Mouse (Mus musculus): Measurements from ENCODE around the gene 5330417C22Rik. TPM values are rescaled to one million over a fixed set of nuclear protein-coding genes. Genes with fewer than 3 reads are reported as not detected.

The 5330417C22Rik gene
- total and polyA plus RNA-seq, 3 experiments: 0.08 to 0.31 TPM; not detected in 1

DNA sequence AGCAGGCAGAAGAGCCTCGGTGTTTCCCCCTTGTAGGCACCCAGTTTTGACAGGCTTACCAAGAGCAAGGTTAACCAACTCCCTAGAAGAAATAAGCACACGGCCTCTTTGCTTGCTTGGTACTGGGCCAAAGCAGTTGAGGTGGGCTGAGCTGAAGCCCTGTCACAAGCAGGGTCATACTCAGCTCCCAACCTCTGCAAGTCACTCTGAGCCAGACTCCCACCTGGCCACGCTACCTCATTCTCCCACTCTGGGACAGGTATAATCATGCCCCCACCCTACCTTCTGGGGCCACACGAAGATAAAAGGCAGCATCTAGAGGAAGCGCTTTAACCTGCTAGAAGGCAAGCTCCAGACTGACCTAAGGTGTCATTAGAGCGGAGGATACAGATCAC lies 110.7 kb downstream of the 5330417C22Rik start:
- H3K79me2 ChIP-seq (ENCODE audit: control insufficient read depth, insufficient read depth, low read length, poor library complexity): no peaks in the 10 kb centered on the region
- TF ChIP-seq TCF12 (IDR thresholded peaks at IDR 0.05; ENCODE audit: low read depth, low read length): no peak
- TF ChIP-seq NELFE (IDR thresholded peaks at IDR 0.05; ENCODE audit: low read depth, low read length): no peak
- peak in 1 of 2 experiments; percentile 17; a peak in 1 of 4 replicates for TF ChIP-seq POLR2A (IDR thresholded peaks at IDR 0.05; ENCODE audit: control insufficient read depth in 1 of 2, insufficient read depth in 1 of 2, low read depth in 1 of 2, low read length in 2 of 2, poor library complexity in 1 of 2)
- no peak for TF ChIP-seq CTCF (IDR thresholded peaks at IDR 0.05 in 2 of 3, conservative IDR thresholded peaks at IDR 0.05 in 1 of 3; ENCODE audit: control insufficient read depth in 1 of 3, insufficient read depth in 1 of 3, low read depth in 2 of 3, low read length in 3 of 3, poor library complexity in 1 of 3, severe bottlenecking in 1 of 3)
- no peak for TF ChIP-seq ZMIZ1 (IDR thresholded peaks at IDR 0.05; ENCODE audit: low read depth, low read length)
- TF ChIP-seq USF2 (IDR thresholded peaks at IDR 0.05; ENCODE audit: borderline replicate concordance in 1 of 2, insufficient read depth in 1 of 2, low read depth in 1 of 2, low read length in 2 of 2): no peak
- no peak for TF ChIP-seq ELF1 (IDR thresholded peaks at IDR 0.05; ENCODE audit: low read depth, low read length)
- no peak for TF ChIP-seq CHD1 (IDR thresholded peaks at IDR 0.05; ENCODE audit: low read depth, low read length)
- no peak for TF ChIP-seq MEF2A (IDR thresholded peaks at IDR 0.05; ENCODE audit: extremely low read depth, insufficient replicate concordance, low read depth, low read length, poor library complexity, severe bottlenecking)
- TF ChIP-seq GATA1 (IDR thresholded peaks at IDR 0.05; ENCODE audit: low read depth, low read length): no peak
- TF ChIP-seq USF1 (IDR thresholded peaks at IDR 0.05; ENCODE audit: low read depth, low read length): no peak
- no peak for TF ChIP-seq ZNF384 (IDR thresholded peaks at IDR 0.05; ENCODE audit: low read depth, low read length)
- TF ChIP-seq RCOR1 (IDR thresholded peaks at IDR 0.05; ENCODE audit: low read depth, low read length): no peak
- no peak for TF ChIP-seq TAL1 (IDR thresholded peaks at IDR 0.05; ENCODE audit: low read length)
- peak; percentile 40; the same call in 1 of the 2 replicates for TF ChIP-seq POLR2AphosphoS2 (IDR thresholded peaks at IDR 0.05; ENCODE audit: low read length)
- TF ChIP-seq GABPA (IDR thresholded peaks at IDR 0.05; ENCODE audit: low read depth, low read length): no peak
- peaks cover 0 to 15% of the 10 kb centered on the region in 2 experiments; a peak in 1 of 4 replicates for H3K36me3 ChIP-seq (ENCODE audit: control insufficient read depth in 1 of 2, insufficient read depth in 2 of 2, low read length in 2 of 2)
- no peaks in the 10 kb centered on the region for H3K4me1 ChIP-seq (ENCODE audit: control insufficient read depth in 1 of 2, insufficient read depth in 2 of 2, low read length in 2 of 2)
- H3K4me3 ChIP-seq (ENCODE audit: control insufficient read depth in 1 of 2, insufficient read depth in 1 of 2, low read depth in 2 of 2, low read length in 2 of 2): no peak overlapping the region
- no peak overlapping the region for H3K27ac ChIP-seq (ENCODE audit: control insufficient read depth, low read depth, low read length)
- no peak for DNase-seq (ENCODE audit: low read depth, low spot score)
- H3K9ac ChIP-seq (ENCODE audit: control insufficient read depth, low read depth, low read length, poor library complexity, severe bottlenecking): no peak overlapping the region
- H3K9me3 ChIP-seq (replicated peaks; ENCODE audit: insufficient read depth, low read length): no peaks in the 10 kb centered on the region
- no peaks in the 10 kb centered on the region for H3K27me3 ChIP-seq (ENCODE audit: control insufficient read depth in 1 of 2, insufficient read depth in 2 of 2, low read length in 2 of 2)

DNA sequence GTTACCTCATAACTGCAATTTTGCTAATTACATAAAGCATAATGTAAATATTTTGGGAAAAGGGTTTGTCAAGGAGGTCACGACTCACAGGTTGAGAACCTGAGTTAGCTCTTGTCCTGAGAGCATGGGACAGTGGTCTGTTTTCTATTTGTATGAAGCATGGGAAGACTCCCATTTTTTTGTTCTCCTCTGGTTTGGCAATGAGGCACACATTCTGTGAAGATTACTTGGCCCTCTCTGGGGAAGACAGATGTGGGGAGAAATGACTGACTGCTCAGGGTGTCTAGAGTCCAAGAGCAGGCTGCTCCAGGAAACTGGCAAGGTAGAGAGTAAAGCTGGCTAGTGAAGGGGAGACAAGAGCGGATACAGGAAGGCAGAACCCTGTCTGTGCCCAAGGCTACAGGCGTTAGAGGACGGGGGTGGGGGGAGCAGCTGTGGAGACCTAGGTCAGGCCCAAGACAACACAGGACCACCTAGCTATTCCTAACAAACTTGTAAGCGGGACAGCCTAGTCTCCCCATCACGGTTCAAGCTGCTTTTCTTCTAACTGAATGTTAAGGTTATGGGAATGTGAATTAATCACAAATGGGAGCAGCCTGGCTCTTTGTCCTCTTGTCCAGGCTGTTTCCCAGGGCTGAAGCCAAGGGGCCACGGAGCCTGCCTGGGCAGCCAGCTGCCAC lies 111.3 kb downstream of the 5330417C22Rik start:
- H3K4me3 ChIP-seq (ENCODE audit: control insufficient read depth in 1 of 2, insufficient read depth in 1 of 2, low read depth in 2 of 2, low read length in 2 of 2): no peak overlapping the region
- no peak for DNase-seq (ENCODE audit: low read depth, low spot score)
- TF ChIP-seq MYB (IDR thresholded peaks at IDR 0.05; ENCODE audit: low read depth, low read length) (no peak), MEF2A (IDR thresholded peaks at IDR 0.05; ENCODE audit: extremely low read depth, insufficient replicate concordance, low read depth, low read length, poor library complexity, severe bottlenecking) (no peak), TBP (IDR thresholded peaks at IDR 0.05; ENCODE audit: low read depth, low read length) (no peak), JUND (IDR thresholded peaks at IDR 0.05; ENCODE audit: low read depth, low read length) (no peak), E2F4 (IDR thresholded peaks at IDR 0.05; ENCODE audit: borderline replicate concordance, low read depth, low read length) (no peak), USF2 (IDR thresholded peaks at IDR 0.05; ENCODE audit: borderline replicate concordance in 1 of 2, insufficient read depth in 1 of 2, low read depth in 1 of 2, low read length in 2 of 2) (no peak), BHLHE40 (IDR thresholded peaks at IDR 0.05; ENCODE audit: borderline replicate concordance, low read depth, low read length) (no peak), RAD21 (IDR thresholded peaks at IDR 0.05; ENCODE audit: low read depth, low read length) (no peak), CTCF (IDR thresholded peaks at IDR 0.05 in 2 of 3, conservative IDR thresholded peaks at IDR 0.05 in 1 of 3; ENCODE audit: control insufficient read depth in 1 of 3, insufficient read depth in 1 of 3, low read depth in 2 of 3, low read length in 3 of 3, poor library complexity in 1 of 3, severe bottlenecking in 1 of 3) (no peak)
- no peaks in the 10 kb centered on the region for H3K27me3 ChIP-seq (ENCODE audit: control insufficient read depth in 1 of 2, insufficient read depth in 2 of 2, low read length in 2 of 2)
- no peaks in the 10 kb centered on the region for H3K4me1 ChIP-seq (ENCODE audit: control insufficient read depth in 1 of 2, insufficient read depth in 2 of 2, low read length in 2 of 2)
- no peaks in the 10 kb centered on the region for H3K79me2 ChIP-seq (ENCODE audit: control insufficient read depth, insufficient read depth, low read length, poor library complexity)
- no peak overlapping the region for H3K27ac ChIP-seq (ENCODE audit: control insufficient read depth, low read depth, low read length)
- H3K9ac ChIP-seq (ENCODE audit: control insufficient read depth, low read depth, low read length, poor library complexity, severe bottlenecking): no peak overlapping the region
- H3K9me3 ChIP-seq (replicated peaks; ENCODE audit: insufficient read depth, low read length): no peaks in the 10 kb centered on the region
- peaks cover 0 to 15% of the 10 kb centered on the region in 2 experiments; a peak in 1 of 4 replicates for H3K36me3 ChIP-seq (ENCODE audit: control insufficient read depth in 1 of 2, insufficient read depth in 2 of 2, low read length in 2 of 2)

All from MEL (cell line).